Mouse (Mus musculus) stomach, postnatal 0 days (tissue): Measurements from ENCODE around the gene Ubqln4. TPM values are rescaled to one million over a fixed set of nuclear protein-coding genes. Genes with fewer than 3 reads are reported as not detected.

ENCODE experiments used
- ATAC-seq: fragments of 200-750 bp; cut with Nextera tagmentation; 2 replicates; pipeline ENCODE4 v1.8.0; 2017; ENCODE audit not compliant: low FRiP score, low TSS enrichment
- DNase-seq: peaks from one replicate; pipeline ENCODE4 v3.0.0-alpha.2; 2016; ENCODE audit warnings: low spot score
- H3K27ac ChIP-seq: fragments of 300-500 bp; sonication (generic); replicated peaks from 2 replicates; pipeline ENCODE4 v1.5.1; 2014; ENCODE audit warnings: mild to moderate bottlenecking, control low read depth
- H3K27me3 ChIP-seq: fragments of 300-500 bp; sonication (generic); 2 replicates; pipeline ENCODE4 v1.6.1; 2014; ENCODE audit warnings: low read length; ENCODE audit not compliant: control insufficient read depth, insufficient read depth
- H3K36me3 ChIP-seq: fragments of 300-500 bp; sonication (generic); 2 replicates; pipeline ENCODE4 v1.6.1; 2014; ENCODE audit warnings: low read length, mixed read lengths; ENCODE audit not compliant: control insufficient read depth, insufficient read depth
- H3K4me1 ChIP-seq: fragments of 300-500 bp; sonication (generic); replicated peaks from 2 replicates; pipeline ENCODE4 v1.6.1; 2014; ENCODE audit warnings: antibody characterized with exemption; ENCODE audit not compliant: control insufficient read depth, insufficient read depth
- H3K4me2 ChIP-seq: fragments of 300-500 bp; sonication (generic); replicated peaks from 2 replicates; pipeline ENCODE4 v1.6.1; 2014; ENCODE audit warnings: low read depth, mild to moderate bottlenecking, control low read depth, moderate library complexity
- H3K4me3 ChIP-seq: fragments of 300-500 bp; sonication (generic); 2 replicates; pipeline ENCODE4 v1.5.1; 2014; ENCODE audit warnings: low read depth, low read length, control low read depth
- H3K9ac ChIP-seq: fragments of 300-500 bp; sonication (generic); 2 replicates; pipeline ENCODE4 v1.6.1; 2014; ENCODE audit warnings: mild to moderate bottlenecking, low read length, control low read depth, mixed read lengths
- H3K9me3 ChIP-seq: fragments of 300-500 bp; sonication (generic); 2 replicates; pipeline ENCODE4 v1.6.1; 2016; ENCODE audit warnings: low read length; ENCODE audit not compliant: control insufficient read depth
- CTCF ChIP-seq: IDR thresholded peaks from 2 replicates; pipeline ENCODE4 v1.5.1; 2016; ENCODE audit warnings: antibody characterized with exemption, low read depth, mild to moderate bottlenecking, moderate library complexity
- EP300 ChIP-seq: optimal IDR thresholded peaks from 2 replicates; pipeline ENCODE3; 2016; ENCODE audit warnings: antibody characterized with exemption
- WGBS: fragments of 180-500 bp; shearing (Covaris S2); extraction: QIAGEN DNeasy Blood & Tissue Kit; methylation state at CpG from one replicate; pipeline ENCODE4 v1.1.7; 2014; 5-methylcytosine and 5-hydroxymethylcytosine counted together
- polyA plus RNA-seq: library from polyadenylated mRNA; unstranded; fragments of >200 nt; fragmentation: Nextera tagmentation; extraction: Ambion mirVana; gene quantifications from 2 replicates; pipeline ENCODE4 v1.2.1, GENCODE M21; 2015

Ubqln4 gene
- polyA plus RNA-seq, 1 experiment from 2014 or later = 19.5 TPM

DNA sequence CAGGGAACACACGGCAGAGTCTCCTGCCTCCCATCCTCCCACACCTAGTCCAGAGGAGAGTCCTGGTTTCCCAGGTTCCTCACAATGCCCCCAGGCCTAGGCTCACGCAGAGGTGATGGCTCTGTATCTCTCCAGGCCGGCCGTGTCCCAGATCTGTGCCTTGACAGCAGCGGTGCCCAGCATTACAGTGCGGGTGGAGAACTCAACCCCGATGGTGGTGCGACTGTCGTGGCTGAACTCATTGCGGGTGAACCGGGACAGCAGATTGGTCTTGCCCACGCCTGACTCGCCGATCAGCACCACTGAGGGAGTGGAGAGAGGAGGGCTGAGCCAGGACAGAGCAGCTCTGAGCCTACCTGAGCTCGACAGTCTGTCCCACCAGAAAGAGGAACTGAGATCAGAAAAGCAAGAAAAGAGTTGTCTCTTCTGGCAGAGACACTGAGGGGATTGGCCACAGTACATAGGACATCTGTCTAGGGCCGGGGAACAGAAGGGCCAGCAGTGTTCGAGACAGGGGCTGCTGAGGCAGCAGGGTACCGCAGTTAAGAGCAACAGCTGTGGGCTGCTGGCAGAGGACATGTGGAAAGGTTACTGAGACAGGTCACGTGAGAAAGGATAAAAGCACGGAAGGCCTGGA is 8.5 kb upstream of the Ubqln4 start:
- H3K27ac ChIP-seq = no peak overlapping the region
- H3K27me3 ChIP-seq = no peaks in the 10 kb centered on the region
- DNase-seq (no peak), ATAC-seq (no peak)
- no peak overlapping the region for H3K4me2 ChIP-seq
- no peak overlapping the region for H3K4me3 ChIP-seq
- TF ChIP-seq CTCF = no peak
- no peak for TF ChIP-seq EP300
- no peaks in the 10 kb centered on the region for H3K9me3 ChIP-seq
- no peaks in the 10 kb centered on the region for H3K4me1 ChIP-seq
- peak overlapping the region; percentile 27; the same call in 1 of the 2 replicates for H3K9ac ChIP-seq
- WGBS = 57% methylated on average over 20 of the region's 20 CpGs
- H3K36me3 ChIP-seq = no peaks in the 10 kb centered on the region; the same call in 1 of the 2 replicates

DNA sequence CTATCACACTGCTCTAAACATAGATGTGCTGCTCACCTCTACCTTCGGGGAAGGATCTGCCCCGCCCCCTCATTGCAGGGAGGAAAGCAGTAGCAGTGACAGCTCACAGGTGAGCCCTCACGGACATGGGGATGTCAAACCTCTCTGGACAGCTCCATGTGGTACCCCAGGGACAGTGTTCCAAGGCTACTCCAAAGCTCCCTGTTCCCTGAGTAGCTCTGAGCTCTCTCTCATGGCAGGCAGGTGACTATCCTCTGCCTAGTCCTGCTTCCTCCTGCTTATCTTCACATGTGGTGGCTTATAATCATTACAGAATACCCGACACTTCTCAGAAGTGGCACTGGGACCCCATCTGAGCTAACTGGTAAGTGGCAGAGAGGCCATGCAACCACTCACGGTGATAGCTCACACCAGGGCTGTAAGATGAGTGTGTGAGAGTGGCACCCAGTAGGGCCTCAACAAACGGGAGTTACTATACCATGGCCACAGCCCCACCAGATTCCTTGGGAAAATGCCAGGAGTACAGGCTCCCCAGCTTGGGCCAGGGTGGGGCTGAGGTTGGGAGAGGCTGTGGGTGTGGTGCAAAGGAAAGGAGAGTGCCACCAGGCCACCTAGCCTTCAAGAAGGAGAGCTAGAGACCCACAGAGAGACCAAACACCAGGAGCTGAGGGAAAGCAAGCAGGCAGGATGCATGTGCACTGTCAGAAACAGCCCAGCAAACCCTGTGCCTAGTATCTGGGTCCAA is 6.7 kb upstream of the Ubqln4 start:
- 47% methylated on average over 6 of the region's 6 CpGs for WGBS
- peak overlapping the region; percentile 63; the same call in 1 of the 2 replicates for H3K27ac ChIP-seq

DNA sequence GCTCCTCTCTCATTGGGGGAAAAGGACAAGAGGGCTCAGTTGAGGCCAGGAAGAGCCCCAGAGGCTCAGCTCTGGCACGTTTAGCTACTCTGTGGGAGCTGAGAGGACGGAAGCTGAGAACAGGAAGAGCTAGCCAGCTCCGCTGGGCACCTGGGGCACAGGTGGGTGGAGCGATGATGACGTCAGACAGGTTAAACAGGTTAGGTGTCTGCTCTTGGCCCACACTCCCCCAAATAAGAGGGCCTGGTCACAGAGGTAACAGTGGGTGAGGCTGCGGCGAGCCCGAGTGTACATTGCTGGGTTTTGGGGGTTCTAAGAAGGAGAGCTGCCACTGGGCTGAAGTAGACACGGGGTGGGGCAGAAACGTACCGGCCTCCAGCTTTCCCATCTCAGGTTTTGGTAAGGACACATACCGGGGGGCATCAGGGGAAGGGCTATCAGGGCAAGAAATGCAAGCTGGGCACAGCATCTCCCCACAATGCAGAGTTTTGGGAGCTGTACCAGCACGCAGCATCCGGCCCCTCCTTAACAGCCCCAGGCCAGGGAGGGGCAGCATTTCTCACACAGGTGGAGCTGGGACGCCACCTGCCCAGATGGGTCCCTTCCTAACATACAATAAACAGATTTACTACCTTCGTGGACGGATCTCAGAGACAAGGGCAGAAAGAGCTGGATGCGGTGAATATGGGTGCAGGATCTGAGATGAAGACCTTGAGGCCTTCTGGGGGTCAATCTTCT is 5.2 kb upstream of the Ubqln4 start, which contains the start of gene Rab25:
Rab25 (minus strand) TSS at position 121 of the 738 bp plus-strand sequence.
- H3K9ac ChIP-seq = peak within 1 kb of the TSS; percentile 55
- WGBS = 36% methylated on average over 18 of the region's 18 CpGs
- no peaks in the 10 kb centered on the region for H3K27me3 ChIP-seq
- no peaks in the 10 kb centered on the region for H3K36me3 ChIP-seq
- no peaks in the 10 kb centered on the region; the same call in 1 of the 2 replicates for H3K4me1 ChIP-seq
- H3K4me3 ChIP-seq = peak within 1 kb of the TSS; percentile 23; the same call in 1 of the 2 replicates
- TF ChIP-seq CTCF (no peak), EP300 (no peak)
- H3K27ac ChIP-seq = peak within 1 kb of the TSS; percentile 86
- peak; percentile 49 for ATAC-seq
- H3K4me2 ChIP-seq = peak within 1 kb of the TSS; percentile 47
- DNase-seq = peak; percentile 87
- H3K9me3 ChIP-seq = no peaks in the 10 kb centered on the region

More for the DNA sequence above, 6.7 kb upstream of the Ubqln4 start:
- Histone ChIP-seq H3K4me2 (peak overlapping the region; percentile 35; the same call in 1 of the 2 replicates), H3K4me3 (peak overlapping the region; percentile 20; the same call in 1 of the 2 replicates), H3K4me1 (no peaks in the 10 kb centered on the region; the same call in 1 of the 2 replicates), H3K9me3 (no peaks in the 10 kb centered on the region), H3K27me3 (no peaks in the 10 kb centered on the region), H3K9ac (0 out of 2 replicates have a peak overlapping the region, but pooled peaks have one; percentile 38), H3K36me3 (no peaks in the 10 kb centered on the region)
- TF ChIP-seq CTCF (no peak), EP300 (no peak)
- DNase-seq (peak; percentile 77), ATAC-seq (peak; percentile 56)

DNA sequence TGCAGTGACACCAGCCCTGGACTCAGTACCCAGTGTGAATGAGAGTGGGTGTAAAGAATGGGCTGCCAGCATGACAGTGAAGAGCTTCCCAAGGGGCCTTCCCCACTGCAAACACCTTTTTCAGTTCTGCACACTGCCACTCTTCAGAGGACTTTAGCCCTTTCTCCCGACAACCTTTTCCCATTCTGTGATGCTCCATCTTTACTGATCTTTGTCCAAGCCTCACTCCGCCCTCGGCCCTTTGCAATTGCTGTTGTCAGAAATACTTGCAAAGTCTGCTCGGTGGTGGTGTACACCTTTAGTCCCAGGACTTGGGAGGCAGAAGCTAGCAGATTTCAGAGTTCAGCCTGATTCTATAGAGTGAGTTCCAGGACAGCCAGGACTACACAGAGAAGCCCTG is 2.0 kb upstream of the Ubqln4 start:
- Histone ChIP-seq H3K27me3 (no peaks in the 10 kb centered on the region), H3K4me1 (no peaks in the 10 kb centered on the region; the same call in 1 of the 2 replicates), H3K9me3 (no peaks in the 10 kb centered on the region), H3K4me2 (peak overlapping the region; percentile 97), H3K9ac (no peak overlapping the region), H3K36me3 (peaks cover 3% of the 10 kb centered on the region; the same call in 1 of the 2 replicates), H3K27ac (no peak overlapping the region), H3K4me3 (no peak overlapping the region)
- DNase-seq (peak; percentile 16), ATAC-seq (no peak)
- WGBS = 63% methylated on average over 4 of the region's 4 CpGs
- TF ChIP-seq CTCF (no peak), EP300 (no peak)

DNA sequence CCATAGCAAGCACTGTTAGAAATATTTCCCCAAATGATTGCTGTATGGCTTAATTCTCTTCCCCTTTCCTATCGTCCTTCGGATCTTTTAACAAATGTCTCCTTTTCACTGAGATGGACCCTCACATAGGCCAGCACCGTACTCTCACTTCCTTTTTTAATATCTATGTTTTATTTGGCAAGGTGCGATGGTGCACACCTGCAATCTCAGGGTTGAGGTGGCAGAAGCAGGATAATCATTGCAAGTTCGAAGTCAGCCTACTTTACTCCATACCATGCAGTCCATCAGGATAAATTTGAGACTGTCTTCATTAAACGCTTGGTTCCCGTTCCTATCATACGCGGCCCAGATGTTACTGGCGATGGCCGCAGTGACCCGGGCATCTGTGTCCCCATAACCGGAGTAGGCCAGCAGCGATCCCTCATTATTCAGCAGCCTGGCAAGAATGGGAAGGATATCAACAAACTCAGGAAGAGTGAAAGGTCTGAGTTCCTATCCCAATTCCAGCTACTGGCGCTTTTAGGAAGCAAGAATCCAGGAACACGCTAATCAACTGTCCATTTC is 1.4 kb upstream of the Ubqln4 start:
- 14% methylated on average over 16 of the region's 16 CpGs for WGBS
- no peaks in the 10 kb centered on the region for H3K27me3 ChIP-seq
- no peaks in the 10 kb centered on the region; the same call in 1 of the 2 replicates for H3K4me1 ChIP-seq
- TF ChIP-seq CTCF (no peak), EP300 (no peak)
- peak overlapping the region; percentile 68 for H3K9ac ChIP-seq
- H3K9me3 ChIP-seq = no peaks in the 10 kb centered on the region
- H3K4me3 ChIP-seq = peak overlapping the region; percentile 92
- DNase-seq = no peak
- H3K36me3 ChIP-seq = peaks cover 8% of the 10 kb centered on the region; the same call in 1 of the 2 replicates
- peak overlapping the region; percentile 97 for H3K4me2 ChIP-seq
- H3K27ac ChIP-seq = peak overlapping the region; percentile 98
- no peak for ATAC-seq
